Mouse (Mus musculus) macrophage (primary cell): ENCODE data around the gene Adck2. TPM values are rescaled to one million over a fixed set of nuclear protein-coding genes. Genes with fewer than 3 reads are reported as not detected.
A peak's percentile ranks its signal among the peaks of the same experiment; 100 is the strongest.

Experiments used
- H3K27ac ChIP-seq: fragments of 350-480 bp; formaldehyde crosslinking; 2 replicates; pipeline ENCODE4 v1.9.0; 2021
- H3K36me3 ChIP-seq: fragments of 350-480 bp; formaldehyde crosslinking; 2 replicates; pipeline ENCODE4 v1.9.0; 2021; ENCODE audit errors: inconsistent target
- H3K4me3 ChIP-seq: fragments of 350-480 bp; formaldehyde crosslinking; 2 replicates; pipeline ENCODE4 v1.9.0; 2021; ENCODE audit errors: inconsistent target
- H3K79me2 ChIP-seq: fragments of 350-480 bp; formaldehyde crosslinking; 2 replicates; pipeline ENCODE4 v1.9.0; 2021; ENCODE audit errors: inconsistent target
- WGBS: methylation state at CpG from one replicate; pipeline ENCODE4 v1.1.7; 2026; ENCODE audit warnings: inconsistent platforms; ENCODE audit not compliant: missing documents; 5-methylcytosine and 5-hydroxymethylcytosine counted together
- polyA plus RNA-seq: library from polyadenylated mRNA; stranded (reverse); fragments of 250-400 nt; gene quantifications from 3 replicates; pipeline ENCODE4 v1.2.4, GENCODE M21; 2018; ENCODE audit warnings: inconsistent platforms
- total RNA-seq, 78 experiments: library from RNA; depleted of rRNA; stranded (reverse); fragments of 250-400 nt; gene quantifications; 1 replicate in 9 of 78; 2 replicates in 24 of 78; 3 replicates in 43 of 78; 4 replicates in 2 of 78; pipeline ENCODE4 v1.2.4; 2018; ENCODE audit warnings: inconsistent platforms in 56 of 78

Adck2 gene
- 10 to 100 TPM in 25 of 26 experiments, 1 to 10 TPM in 1; 9.9 to 62.0 (median 32.0) TPM for total RNA-seq (2018; cell fraction: chromatin; rRNA removed)
- total RNA-seq (2018; cell fraction: cytosol; rRNA removed) = 10 to 100 TPM in 16 of 26 experiments, 1 to 10 TPM in 10; 4.4 to 17.8 (median 11.5) TPM
- 10 to 100 TPM in 25 of 26 experiments, 1 to 10 TPM in 1; 8.1 to 61.8 (median 22.4) TPM for total RNA-seq (2018; cell fraction: nucleus; rRNA removed)
- 6.4 to 12.8 TPM (median 7.8 TPM) in 3 replicates for polyA plus RNA-seq

- WGBS = 2% methylated on average over 47 of the region's 49 CpGs
- Histone ChIP-seq H3K27ac (peak within 1 kb of the TSS; percentile 33), H3K36me3 (peaks cover 26% of the 10 kb centered on the region), H3K79me2 (no peaks in the 10 kb centered on the region; the same call in 1 of the 2 replicates), H3K4me3 (peak within 1 kb of the TSS; percentile 74)
These were observed at the start of gene Adck2 for GRCm38 (mm10) chr6:39573791-39574554. Gene Adck2 (plus strand): TSS chr6:39573873.

DNA sequence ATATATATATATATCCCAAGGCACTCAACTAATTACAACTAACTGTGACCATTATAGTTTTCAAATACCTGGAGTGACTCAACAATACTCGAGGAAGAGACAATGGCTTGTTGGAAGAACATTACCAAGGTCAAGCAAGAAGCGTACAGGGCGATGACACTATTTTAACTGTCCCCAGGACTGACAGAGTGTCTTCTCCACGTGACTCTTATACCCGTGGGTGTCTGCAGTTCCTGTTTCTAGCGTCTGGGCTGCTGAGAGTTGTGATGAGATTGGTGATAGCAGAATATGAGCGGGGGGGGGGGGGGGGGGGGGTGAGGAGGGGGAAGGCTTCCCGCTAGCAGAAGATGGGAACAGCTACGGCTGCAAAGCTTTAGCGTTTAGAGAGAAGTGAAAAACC, 46.9 kb upstream of the Adck2 start:
- Histone ChIP-seq H3K36me3 (no peaks in the 10 kb centered on the region), H3K27ac (peak overlapping the region; percentile 55), H3K79me2 (no peaks in the 10 kb centered on the region), H3K4me3 (no peak overlapping the region)
- 18% methylated on average over 6 of the region's 10 CpGs for WGBS

GRCm38 (mm10) chr6:39527337-39527784, 46.3 kb upstream of the Adck2 start:
- 81% methylated on average over 7 of the region's 7 CpGs for WGBS
- Histone ChIP-seq H3K4me3 (no peak overlapping the region), H3K27ac (peak overlapping the region; percentile 55)

GRCm38 (mm10) chr6:39527811-39528210, 45.9 kb upstream of the Adck2 start:
- Histone ChIP-seq H3K36me3 (no peaks in the 10 kb centered on the region), H3K79me2 (no peaks in the 10 kb centered on the region), H3K27ac (peak overlapping the region; percentile 55), H3K4me3 (no peak overlapping the region)
- 57% methylated on average over 4 of the region's 4 CpGs for whole genome bisulfite sequencing

More at GRCm38 (mm10) chr6:39527337-39527784, 46.3 kb upstream of the Adck2 start:
- H3K36me3 ChIP-seq = no peaks in the 10 kb centered on the region
- H3K79me2 ChIP-seq = no peaks in the 10 kb centered on the region

DNA sequence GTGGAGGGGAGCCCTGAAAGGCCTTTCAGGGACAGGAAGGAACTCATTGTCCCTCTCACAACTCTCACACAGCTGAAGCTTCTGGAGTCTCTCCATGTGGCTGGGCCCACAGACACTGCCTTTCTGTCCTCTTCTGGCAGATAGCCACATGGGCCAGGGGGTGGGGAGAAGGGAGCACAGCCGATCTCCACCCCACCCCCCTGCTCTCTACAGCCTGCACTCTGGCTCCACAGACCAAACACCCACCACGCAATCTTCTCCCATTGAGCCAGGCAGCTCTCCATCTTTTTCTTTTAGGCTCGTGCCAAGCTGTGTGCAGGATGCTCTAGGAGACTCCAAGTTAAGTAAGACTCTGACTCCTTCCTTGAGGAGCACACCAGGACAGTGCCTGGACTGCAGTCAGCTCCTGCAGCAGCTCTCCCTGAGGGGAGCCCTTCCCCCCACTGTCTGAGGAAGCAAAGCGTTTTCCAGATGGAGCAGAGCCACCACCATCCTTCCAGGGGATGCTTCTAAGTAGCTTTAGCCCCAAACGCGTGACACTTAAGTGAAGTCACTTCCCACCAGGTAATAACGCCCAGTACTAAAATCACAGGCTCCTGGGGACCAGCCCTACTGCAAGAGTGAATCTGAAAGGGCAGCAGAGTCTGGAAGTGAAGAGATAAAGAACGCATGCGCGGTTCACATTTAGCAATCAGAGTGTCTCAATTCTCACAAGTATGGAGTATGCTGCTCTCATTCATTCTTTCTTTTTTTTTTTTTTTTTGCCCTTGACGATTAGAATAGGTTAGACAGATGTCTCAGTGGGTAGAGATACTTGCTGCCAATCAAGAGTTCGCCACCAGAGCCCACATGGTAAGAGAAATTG, 44.8 kb upstream of the Adck2 start:
- Histone ChIP-seq H3K36me3 (no peaks in the 10 kb centered on the region), H3K27ac (no peak overlapping the region), H3K79me2 (no peaks in the 10 kb centered on the region), H3K4me3 (no peak overlapping the region)
- 83% methylated on average over 12 of the region's 12 CpGs for WGBS

GRCm38 (mm10) chr6:39534944-39535343, 38.7 kb upstream of the Adck2 start:
- H3K79me2 ChIP-seq = no peaks in the 10 kb centered on the region
- no peak overlapping the region for H3K27ac ChIP-seq
- no peaks in the 10 kb centered on the region for H3K36me3 ChIP-seq
- H3K4me3 ChIP-seq = no peak overlapping the region

DNA sequence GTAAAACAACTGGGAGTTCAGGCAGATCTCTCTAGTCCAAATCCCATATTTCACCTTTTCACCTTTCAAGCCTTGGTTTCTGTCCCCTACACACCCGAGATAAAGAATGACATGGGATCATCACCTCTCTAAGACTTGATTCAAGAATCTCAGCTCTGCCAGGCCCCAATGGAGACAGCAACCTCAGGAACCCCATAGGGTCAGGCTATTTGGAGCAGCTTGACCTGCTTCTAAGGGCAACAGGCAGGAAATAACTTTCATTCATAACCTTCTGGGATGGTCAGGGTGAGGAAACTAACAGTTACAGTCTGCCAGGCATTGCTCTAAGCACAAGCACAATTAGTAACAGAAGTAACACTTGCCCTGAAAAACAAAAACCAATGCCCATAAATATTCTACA, 37.1 kb upstream of the Adck2 start:
- H3K79me2 ChIP-seq = no peaks in the 10 kb centered on the region
- no peak overlapping the region for H3K4me3 ChIP-seq
- 90% methylated on average over 1 of the region's 1 CpGs for WGBS
- no peak overlapping the region for H3K27ac ChIP-seq
- H3K36me3 ChIP-seq = no peaks in the 10 kb centered on the region

DNA sequence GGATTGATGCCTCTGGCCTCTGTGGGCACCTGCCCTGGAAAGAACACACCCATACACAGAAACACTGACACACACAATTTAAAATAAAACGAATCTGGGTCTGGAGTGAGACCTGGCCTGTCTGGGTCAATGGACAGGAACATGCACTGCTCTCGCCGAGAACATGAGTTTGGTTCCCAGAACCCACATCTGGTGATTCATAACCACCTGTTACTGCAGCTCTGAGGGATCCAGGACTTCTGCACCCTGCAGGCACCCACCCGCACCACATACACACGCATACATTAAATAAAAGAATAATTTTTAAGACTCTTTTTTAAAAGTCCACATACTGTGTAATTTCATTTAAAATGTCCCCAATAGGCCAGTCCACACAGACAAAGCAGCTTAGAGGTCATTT, 36.4 kb upstream of the Adck2 start:
- Histone ChIP-seq H3K4me3 (no peak overlapping the region), H3K36me3 (no peaks in the 10 kb centered on the region), H3K79me2 (no peaks in the 10 kb centered on the region), H3K27ac (no peak overlapping the region)
- 93% methylated on average over 5 of the region's 5 CpGs for WGBS

DNA sequence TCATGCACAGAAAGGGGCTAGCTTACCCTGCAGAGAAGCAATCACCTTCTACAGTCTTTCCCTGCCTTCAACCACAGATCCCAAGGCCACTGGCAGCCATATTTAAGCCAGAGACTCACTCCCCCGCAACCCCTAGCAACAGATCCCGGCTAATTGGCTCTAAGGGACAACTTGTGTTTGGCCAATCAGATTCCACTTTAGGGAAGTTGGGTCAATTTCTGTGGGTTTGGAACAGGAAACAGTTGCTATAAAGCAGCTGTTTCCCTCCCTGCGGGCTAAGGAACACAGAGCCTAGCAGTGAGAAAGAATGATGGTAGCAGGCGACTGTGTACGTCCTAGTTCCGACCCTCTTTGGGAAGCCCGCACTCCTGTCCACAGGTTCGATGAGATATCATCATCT, 35.4 kb upstream of the Adck2 start:
- Histone ChIP-seq H3K79me2 (no peaks in the 10 kb centered on the region), H3K27ac (no peak overlapping the region), H3K36me3 (no peaks in the 10 kb centered on the region), H3K4me3 (no peak overlapping the region)
- 6% methylated on average over 8 of the region's 8 CpGs for WGBS

DNA sequence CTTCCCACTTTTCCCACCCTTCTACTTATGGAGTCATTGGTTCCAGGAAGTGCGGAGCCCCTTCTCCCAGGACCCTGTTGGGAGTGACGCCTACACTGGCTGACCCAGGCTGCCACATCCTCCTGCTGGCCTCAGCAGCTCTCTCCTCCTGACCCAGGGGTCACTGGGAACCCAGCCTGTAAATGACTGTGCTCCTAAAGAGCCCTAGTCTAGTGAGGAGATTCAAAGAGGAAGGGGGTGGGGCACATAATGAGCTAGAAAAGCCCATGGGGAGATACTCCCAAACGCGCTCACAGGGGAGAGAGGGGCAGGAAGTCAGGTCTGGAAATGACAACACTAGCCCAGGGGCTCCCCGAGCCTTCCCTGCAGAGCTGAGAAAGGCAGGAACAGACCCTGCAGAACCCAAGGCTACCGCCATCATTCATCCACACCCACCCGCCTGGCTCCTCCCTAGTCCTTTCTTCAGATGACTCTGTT, 34.0 kb upstream of the Adck2 start:
- WGBS = 51% methylated on average over 7 of the region's 7 CpGs
- no peaks in the 10 kb centered on the region for H3K36me3 ChIP-seq

GRCm38 (mm10) chr6:39540563-39540962, 33.1 kb upstream of the Adck2 start:
- Histone ChIP-seq H3K27ac (no peak overlapping the region), H3K36me3 (no peaks in the 10 kb centered on the region), H3K79me2 (no peaks in the 10 kb centered on the region), H3K4me3 (no peak overlapping the region)
- 64% methylated on average over 2 of the region's 2 CpGs for WGBS

More for the DNA sequence above, 34.0 kb upstream of the Adck2 start:
- H3K79me2 ChIP-seq = no peaks in the 10 kb centered on the region
- no peak overlapping the region for H3K27ac ChIP-seq
- H3K4me3 ChIP-seq = no peak overlapping the region

DNA sequence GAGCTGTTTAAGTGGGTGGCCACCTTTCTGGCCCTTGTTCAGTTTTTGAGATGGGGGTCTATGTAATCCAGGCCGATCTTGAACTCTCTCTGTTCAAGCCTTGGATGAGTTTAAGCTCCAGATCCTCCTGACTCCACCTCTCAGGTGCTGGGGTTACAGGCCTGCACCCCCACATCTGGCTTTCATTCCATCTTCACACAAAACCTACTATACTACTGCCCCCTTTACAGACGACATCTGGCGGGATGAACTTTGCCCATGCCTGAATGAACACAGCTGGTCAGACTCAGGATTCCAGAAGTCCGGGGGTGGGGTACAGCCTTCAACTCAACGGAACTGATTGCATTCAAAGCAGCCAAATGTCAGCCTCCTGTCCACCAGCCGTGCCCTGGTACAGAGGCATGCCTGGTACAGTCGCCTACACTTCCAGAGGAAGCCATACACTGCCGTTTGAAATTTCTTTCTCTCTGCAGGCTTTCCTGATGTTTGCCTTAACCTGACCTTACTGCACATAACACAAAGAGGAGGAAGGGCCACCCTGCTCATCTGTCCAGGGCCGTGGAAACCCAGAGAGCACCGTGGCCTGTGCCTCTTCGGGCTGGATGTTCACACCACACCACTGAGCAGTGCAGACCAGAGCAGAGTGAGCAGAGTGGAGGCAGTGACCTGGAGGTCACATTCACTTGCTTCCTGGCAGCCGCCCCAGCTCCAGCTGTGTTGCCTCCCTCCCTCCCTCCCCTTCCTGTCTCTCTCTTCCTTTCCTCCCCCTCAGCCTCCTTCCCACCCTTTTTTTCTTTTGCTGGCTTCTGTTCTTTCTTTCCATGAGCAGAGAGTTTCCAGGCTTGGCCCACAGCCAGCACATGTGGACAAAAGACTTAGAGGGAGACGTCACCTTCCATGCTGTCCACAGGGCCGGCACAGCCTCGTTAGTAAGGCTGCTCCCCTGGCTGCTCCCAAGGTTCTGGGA, 30.8 kb upstream of the Adck2 start:
- Histone ChIP-seq H3K36me3 (no peaks in the 10 kb centered on the region), H3K4me3 (no peak overlapping the region), H3K79me2 (no peaks in the 10 kb centered on the region), H3K27ac (no peak overlapping the region)
- WGBS = 70% methylated on average over 14 of the region's 15 CpGs

DNA sequence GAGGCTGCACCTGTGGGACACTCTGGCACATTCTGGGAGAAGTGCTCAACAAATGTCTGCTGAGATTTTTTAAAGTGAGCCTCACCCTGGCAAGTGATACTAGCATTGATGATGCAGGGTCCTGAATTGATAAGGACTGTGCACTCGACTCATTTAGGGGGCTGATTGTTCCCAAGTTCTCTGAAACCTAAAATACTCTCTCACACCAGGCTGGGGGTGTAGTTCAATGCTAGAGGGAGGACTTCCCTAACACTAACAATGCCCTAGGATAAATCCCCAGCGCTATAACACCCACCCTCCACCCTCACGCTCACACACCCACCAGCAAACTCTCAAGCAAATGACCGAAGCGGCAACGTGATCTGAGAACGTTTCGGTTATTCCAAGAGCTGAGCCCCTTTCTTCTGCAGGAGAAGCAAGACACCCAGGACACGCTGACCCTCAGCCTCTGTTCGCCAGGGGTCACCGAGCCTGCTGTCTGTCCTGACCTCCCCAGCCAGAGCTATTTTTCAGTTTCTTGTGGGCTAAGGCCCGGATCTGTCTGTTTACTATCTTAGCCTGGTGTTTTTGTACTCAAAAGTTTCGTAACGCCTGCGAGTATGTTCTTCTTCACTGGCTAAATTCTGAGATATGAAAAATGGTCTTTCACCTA, 29.8 kb upstream of the Adck2 start:
- WGBS = 89% methylated on average over 15 of the region's 15 CpGs
- H3K79me2 ChIP-seq = no peaks in the 10 kb centered on the region
- H3K4me3 ChIP-seq = no peak overlapping the region
- H3K36me3 ChIP-seq = no peaks in the 10 kb centered on the region
- H3K27ac ChIP-seq = no peak overlapping the region
